Mouse (Mus musculus) neural tube, embryonic 13.5 days (tissue): ENCODE results near the gene Cd28. TPM values are rescaled to one million over a fixed set of nuclear protein-coding genes. Genes with fewer than 3 reads are reported as not detected.

ENCODE experiments used
- ATAC-seq: fragments of 200-750 bp; cut with Nextera tagmentation; 2 replicates; pipeline ENCODE4 v1.8.0; 2017; ENCODE audit warnings: low read depth, mild to moderate bottlenecking, moderate TSS enrichment, moderate library complexity
- H3K27ac ChIP-seq: fragments of 300-500 bp; sonication (generic); replicated peaks from 2 replicates; pipeline ENCODE4 v1.5.1; 2015; ENCODE audit warnings: moderate library complexity, mild to moderate bottlenecking, inconsistent platforms
- H3K27me3 ChIP-seq: fragments of 300-500 bp; sonication (generic); 2 replicates; pipeline ENCODE4 v1.6.1; 2015; ENCODE audit warnings: mild to moderate bottlenecking, inconsistent platforms
- H3K36me3 ChIP-seq: fragments of 300-500 bp; sonication (generic); 2 replicates; pipeline ENCODE4 v1.6.1; 2015; ENCODE audit warnings: mild to moderate bottlenecking, inconsistent platforms
- H3K4me1 ChIP-seq: fragments of 300-500 bp; sonication (generic); replicated peaks from 2 replicates; pipeline ENCODE4 v1.6.1; 2015; ENCODE audit warnings: inconsistent platforms
- H3K4me2 ChIP-seq: fragments of 300-500 bp; sonication (generic); 2 replicates; pipeline ENCODE4 v1.6.1; 2015; ENCODE audit warnings: inconsistent platforms, mild to moderate bottlenecking, moderate library complexity
- H3K4me3 ChIP-seq: fragments of 300-500 bp; sonication (generic); 2 replicates; pipeline ENCODE4 v1.5.1; 2015; ENCODE audit warnings: mild to moderate bottlenecking, inconsistent platforms
- H3K9ac ChIP-seq: fragments of 300-500 bp; sonication (generic); 2 replicates; pipeline ENCODE4 v1.6.1; 2015; ENCODE audit warnings: moderate library complexity, mild to moderate bottlenecking, inconsistent platforms
- H3K9me3 ChIP-seq: fragments of 300-500 bp; sonication (generic); 2 replicates; pipeline ENCODE4 v1.6.1; 2016; ENCODE audit warnings: inconsistent platforms
- WGBS: fragments of 180-500 bp; shearing (Covaris S2); methylation state at CpG from one replicate; pipeline ENCODE4 v1.1.7; 2015; 5-methylcytosine and 5-hydroxymethylcytosine counted together
- polyA plus RNA-seq: library from polyadenylated mRNA; unstranded; fragments of >200 nt; fragmentation: Nextera tagmentation; extraction: Ambion mirVana; gene quantifications from 2 replicates; pipeline ENCODE4 v1.2.1, GENCODE M21; 2015

Cd28 gene
- 0.18 and 0.24 TPM in 2 replicates for polyA plus RNA-seq

DNA sequence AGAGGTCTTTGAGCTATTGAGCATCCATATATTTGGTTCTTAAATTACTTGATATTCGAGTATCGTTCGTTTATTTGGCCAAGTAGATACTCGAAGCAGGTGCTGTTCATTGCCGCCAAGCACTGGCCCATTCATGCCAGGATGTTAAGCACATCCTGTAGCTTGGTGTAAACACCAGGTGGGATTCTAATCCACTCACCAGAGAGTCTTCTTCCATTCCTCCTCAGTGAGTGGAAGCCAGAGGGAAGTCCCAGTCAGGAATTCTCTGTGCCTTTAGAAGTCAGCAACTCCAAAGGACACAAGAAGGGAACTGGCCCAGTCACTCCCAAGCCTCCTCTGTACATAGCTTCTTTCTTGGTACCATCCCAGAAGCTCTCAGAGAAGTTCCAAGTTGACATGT lies at the start of gene Cd28:
TSS of gene Cd28 (plus strand) at position 234 of the 400 bp plus-strand sequence.
- no peak within 1 kb of the TSS for H3K4me3 ChIP-seq
- H3K36me3 ChIP-seq, result no peaks in the 10 kb centered on the region
- H3K9ac ChIP-seq, result no peak within 1 kb of the TSS
- no peaks in the 10 kb centered on the region for H3K9me3 ChIP-seq
- WGBS, result 91% methylated on average over 5 of the region's 5 CpGs
- 0 out of 2 replicates have a peak, but pooled peaks cover 5% of the 10 kb centered on the region for H3K4me1 ChIP-seq
- H3K4me2 ChIP-seq, result no peak within 1 kb of the TSS
- H3K27me3 ChIP-seq, result no peaks in the 10 kb centered on the region
- 0 out of 2 replicates have a peak within 1 kb of the TSS, but pooled peaks have one; percentile 13 for H3K27ac ChIP-seq
- no peak for ATAC-seq

DNA sequence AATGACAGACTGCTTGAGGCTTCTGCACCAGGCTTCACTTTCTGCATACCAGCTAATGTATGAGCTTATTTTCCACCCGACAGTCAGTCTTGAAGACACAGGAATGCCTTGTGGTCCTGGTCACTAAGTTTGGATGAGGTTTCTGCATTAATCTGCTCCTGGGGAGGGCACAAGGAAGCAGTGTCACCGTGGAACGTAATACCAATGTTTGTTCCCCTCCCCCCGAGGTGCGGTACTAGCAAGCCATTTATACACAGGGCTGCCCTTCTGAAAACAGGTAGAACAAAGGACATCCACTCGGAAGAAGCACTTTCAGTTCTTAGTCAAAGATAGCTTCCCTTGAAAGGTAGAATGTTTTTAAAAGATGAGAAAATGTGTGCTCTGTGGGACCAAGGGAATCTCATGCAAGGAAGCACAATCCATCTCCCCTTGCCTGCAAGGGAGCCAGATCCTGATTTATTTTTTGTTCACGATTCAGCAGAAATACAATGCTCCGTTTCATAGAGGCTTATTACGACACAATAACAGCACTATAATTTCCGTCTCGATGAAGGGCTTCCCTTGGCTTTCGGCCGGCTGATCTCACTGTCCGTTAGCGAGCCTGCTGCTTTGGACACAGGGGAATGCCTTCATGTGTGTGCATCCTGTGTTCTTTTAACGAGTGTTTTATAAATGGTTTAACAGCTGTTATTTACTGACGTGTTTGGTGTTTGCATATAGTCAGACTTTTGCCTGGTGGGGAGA lies 48.6 kb upstream of the Cd28 start:
- no peaks in the 10 kb centered on the region for H3K27me3 ChIP-seq
- no peaks in the 10 kb centered on the region for H3K36me3 ChIP-seq
- H3K4me3 ChIP-seq, result peak overlapping the region; percentile 17
- H3K27ac ChIP-seq, result peak overlapping the region; percentile 81
- ATAC-seq, result peak; percentile 61
- peaks cover 9% of the 10 kb centered on the region for H3K4me1 ChIP-seq
- H3K4me2 ChIP-seq, result peak overlapping the region; percentile 46
- no peaks in the 10 kb centered on the region for H3K9me3 ChIP-seq
- peak overlapping the region; percentile 57 for H3K9ac ChIP-seq
- 28% methylated on average over 17 of the region's 17 CpGs for WGBS

DNA sequence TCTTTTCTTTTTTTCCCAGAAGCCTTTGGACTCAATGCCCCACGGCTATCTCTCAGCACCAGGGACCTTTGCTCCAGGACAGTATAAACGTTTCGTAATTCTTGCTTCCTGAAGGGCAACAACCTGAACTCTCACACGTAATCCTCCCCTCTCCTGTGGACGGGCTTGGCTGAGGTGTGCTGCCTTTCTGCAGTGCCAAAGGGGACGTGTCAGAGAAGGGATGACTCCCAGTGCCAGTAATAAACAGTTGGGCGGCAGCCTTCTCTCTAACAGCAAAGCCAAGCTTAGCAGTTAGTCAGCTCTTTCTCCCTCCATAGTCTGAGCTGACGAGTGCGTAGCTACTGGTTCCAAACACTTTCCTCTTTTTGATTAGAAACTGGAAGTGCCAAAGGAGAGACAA lies 47.6 kb upstream of the Cd28 start:
- Histone ChIP-seq H3K9ac (no peak overlapping the region), H3K9me3 (no peaks in the 10 kb centered on the region), H3K36me3 (no peaks in the 10 kb centered on the region), H3K27ac (no peak overlapping the region), H3K4me3 (no peak overlapping the region), H3K27me3 (no peaks in the 10 kb centered on the region), H3K4me1 (peaks cover 9% of the 10 kb centered on the region), H3K4me2 (no peak overlapping the region)
- ATAC-seq, result no peak
- 69% methylated on average over 9 of the region's 9 CpGs for WGBS

DNA sequence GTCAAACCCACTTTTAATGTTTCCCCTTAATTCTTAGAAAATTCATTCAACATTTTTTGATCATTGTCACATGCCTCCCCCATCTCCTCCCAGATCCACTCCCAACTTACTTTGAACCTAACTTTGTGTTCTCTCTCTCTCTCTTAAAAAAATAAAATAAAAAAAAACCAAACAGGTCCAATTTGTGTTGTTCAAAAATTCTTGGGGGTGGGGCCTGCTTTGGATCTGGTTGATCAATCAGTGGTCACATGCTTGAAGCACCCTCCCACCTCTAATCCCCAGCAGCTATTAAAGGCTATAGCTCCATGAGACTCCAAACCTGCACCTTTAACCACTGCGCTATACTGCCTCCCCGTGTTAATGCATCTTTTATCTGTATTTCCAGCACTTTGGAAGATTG lies 46.9 kb upstream of the Cd28 start:
- Histone ChIP-seq H3K4me2 (no peak overlapping the region), H3K4me1 (peaks cover 9% of the 10 kb centered on the region), H3K4me3 (no peak overlapping the region), H3K9ac (no peak overlapping the region), H3K27me3 (no peaks in the 10 kb centered on the region), H3K27ac (no peak overlapping the region), H3K36me3 (no peaks in the 10 kb centered on the region), H3K9me3 (no peaks in the 10 kb centered on the region)
- WGBS, result 100% methylated on average over 2 of the region's 2 CpGs
- no peak for ATAC-seq

DNA sequence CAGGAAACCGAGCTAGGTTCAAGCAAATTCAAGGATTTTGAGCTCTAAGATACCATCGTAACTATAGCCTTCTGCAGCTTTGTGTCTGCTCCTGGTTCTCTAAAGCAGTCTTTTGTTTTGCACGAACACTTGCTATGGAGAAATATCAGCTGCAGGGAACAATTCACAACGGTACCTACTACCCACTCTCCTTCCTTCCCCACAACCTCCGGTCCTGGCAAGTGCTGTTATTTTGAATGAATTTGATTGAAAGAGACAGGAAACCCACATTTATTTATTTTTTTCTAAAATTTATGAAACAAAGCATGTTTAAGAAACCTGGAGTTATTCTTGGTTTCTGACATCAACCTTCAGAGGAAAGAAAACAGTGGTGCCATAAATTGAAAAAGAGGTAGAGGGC lies 46.4 kb upstream of the Cd28 start:
- Histone ChIP-seq H3K27ac (no peak overlapping the region), H3K4me3 (no peak overlapping the region), H3K27me3 (no peaks in the 10 kb centered on the region), H3K9ac (no peak overlapping the region), H3K9me3 (no peaks in the 10 kb centered on the region), H3K36me3 (no peaks in the 10 kb centered on the region), H3K4me2 (no peak overlapping the region), H3K4me1 (peaks cover 9% of the 10 kb centered on the region)
- WGBS, result 82% methylated on average over 5 of the region's 5 CpGs
- ATAC-seq, result no peak

DNA sequence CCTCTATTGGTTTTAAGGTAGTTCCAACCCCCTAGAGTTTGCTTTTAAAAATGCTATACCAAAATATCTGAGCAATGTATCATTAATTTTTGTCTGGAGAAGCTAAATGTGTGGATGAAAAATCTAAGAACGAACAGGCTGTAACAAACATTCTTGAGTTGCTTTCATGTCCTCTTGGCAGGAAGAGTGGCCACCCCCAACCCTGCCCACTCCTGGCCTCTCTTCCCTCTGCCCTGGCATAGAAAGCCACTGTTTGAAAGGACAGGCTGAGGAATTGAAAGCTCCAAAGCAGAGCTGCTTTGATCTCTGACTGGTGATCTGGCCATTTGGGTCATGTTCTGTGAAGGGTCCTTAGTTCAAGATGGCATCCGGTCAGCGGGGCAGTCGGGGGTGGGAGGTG lies 32.8 kb upstream of the Cd28 start:
- ATAC-seq, result no peak
- WGBS, result 88% methylated on average over 4 of the region's 4 CpGs
- no peaks in the 10 kb centered on the region for H3K36me3 ChIP-seq
- H3K4me2 ChIP-seq, result no peak overlapping the region
- no peaks in the 10 kb centered on the region for H3K4me1 ChIP-seq
- no peaks in the 10 kb centered on the region for H3K9me3 ChIP-seq
- H3K9ac ChIP-seq, result no peak overlapping the region
- H3K4me3 ChIP-seq, result no peak overlapping the region
- no peaks in the 10 kb centered on the region for H3K27me3 ChIP-seq
- no peak overlapping the region for H3K27ac ChIP-seq

DNA sequence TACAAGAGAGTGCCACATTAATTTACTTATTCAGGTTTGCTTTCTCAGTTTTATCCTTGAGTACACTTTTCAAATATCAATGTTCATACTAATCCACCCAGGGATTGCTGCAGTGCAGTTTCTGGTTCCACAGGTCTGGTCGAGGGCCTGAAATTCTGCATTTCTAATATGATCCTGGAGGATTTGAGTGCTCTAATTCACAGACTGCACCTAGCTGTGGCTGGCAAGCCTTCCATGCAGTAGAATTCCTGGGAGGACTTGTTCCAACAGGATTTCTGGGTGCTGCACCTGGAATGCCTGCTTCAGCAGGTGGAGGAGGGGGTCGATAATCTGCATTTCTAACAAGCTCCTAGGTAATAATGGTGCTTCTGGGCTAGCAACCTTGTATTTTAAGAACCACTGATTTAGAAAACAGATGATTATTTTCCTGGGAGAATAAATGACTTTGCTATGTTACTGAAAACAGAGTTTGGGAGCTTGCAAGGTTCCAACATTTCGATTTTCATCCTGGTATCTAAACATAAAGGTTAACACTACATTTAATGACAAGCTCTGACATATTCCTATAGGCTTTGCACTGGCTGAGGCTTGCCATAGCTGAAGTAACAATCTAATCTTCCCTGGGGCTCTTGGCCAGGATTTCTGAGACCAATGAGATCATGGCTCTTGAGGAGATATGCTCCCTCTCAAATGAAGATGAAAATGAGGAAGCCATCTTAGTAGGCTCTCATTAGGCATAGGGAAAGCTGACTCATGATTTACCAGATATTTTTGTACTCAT lies 20.3 kb upstream of the Cd28 start:
- no peak overlapping the region for H3K27ac ChIP-seq
- 91% methylated on average over 3 of the region's 3 CpGs for WGBS
- no peaks in the 10 kb centered on the region for H3K4me1 ChIP-seq
- no peak overlapping the region for H3K9ac ChIP-seq
- ATAC-seq, result no peak
- no peak overlapping the region for H3K4me3 ChIP-seq
- H3K4me2 ChIP-seq, result no peak overlapping the region
- no peaks in the 10 kb centered on the region; the same call in 1 of the 2 replicates for H3K9me3 ChIP-seq
- H3K36me3 ChIP-seq, result no peaks in the 10 kb centered on the region
- no peaks in the 10 kb centered on the region for H3K27me3 ChIP-seq

DNA sequence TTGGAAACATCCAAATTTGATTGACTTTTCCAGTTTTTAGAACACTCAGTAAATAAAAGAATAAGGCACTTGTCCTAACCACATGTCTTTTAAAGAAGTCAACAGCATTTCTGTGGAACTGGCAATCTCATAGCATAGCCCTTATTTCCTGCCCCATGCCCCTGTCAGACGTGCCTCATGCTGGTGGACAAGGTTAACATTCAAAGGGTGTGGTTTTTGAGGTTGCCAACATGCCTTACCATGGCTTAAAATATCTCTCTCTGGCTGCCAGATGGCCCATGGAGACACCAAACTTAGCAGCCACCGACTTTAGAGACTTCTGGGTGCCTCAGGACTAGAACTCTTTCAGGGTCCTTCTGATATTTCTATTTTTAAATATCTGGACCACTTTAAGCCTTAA lies 14.0 kb upstream of the Cd28 start:
- 69% methylated on average over 2 of the region's 2 CpGs for WGBS
- ATAC-seq, result no peak
- H3K27me3 ChIP-seq, result no peaks in the 10 kb centered on the region
- no peak overlapping the region for H3K9ac ChIP-seq
- no peak overlapping the region for H3K4me2 ChIP-seq
- no peak overlapping the region for H3K4me3 ChIP-seq
- no peaks in the 10 kb centered on the region; the same call in 1 of the 2 replicates for H3K9me3 ChIP-seq
- no peak overlapping the region for H3K27ac ChIP-seq
- H3K4me1 ChIP-seq, result no peaks in the 10 kb centered on the region
- no peaks in the 10 kb centered on the region for H3K36me3 ChIP-seq

DNA sequence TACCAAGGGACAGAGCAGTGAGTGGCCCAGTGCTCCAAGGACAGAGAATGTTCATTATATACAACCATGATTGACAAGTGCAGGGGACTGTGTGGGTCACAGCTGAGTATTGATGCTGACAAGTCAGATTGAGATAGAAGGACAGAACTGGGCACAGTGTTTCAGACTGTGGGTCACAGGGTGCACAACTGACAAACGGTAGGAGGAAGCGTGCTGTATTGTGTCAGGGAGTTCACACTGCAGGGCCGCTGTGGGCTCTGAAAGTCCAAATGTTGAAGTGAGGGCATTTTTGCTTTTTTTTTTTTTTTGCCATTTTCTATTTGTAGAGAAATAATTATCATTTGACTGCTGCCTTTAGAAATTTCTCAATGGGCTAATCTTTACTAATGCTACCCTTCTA lies 3.4 kb upstream of the Cd28 start:
- no peak overlapping the region for H3K4me2 ChIP-seq
- ATAC-seq, result no peak
- no peak overlapping the region for H3K4me3 ChIP-seq
- no peak overlapping the region for H3K27ac ChIP-seq
- H3K36me3 ChIP-seq, result no peaks in the 10 kb centered on the region
- 0 out of 2 replicates have a peak, but pooled peaks cover 5% of the 10 kb centered on the region for H3K4me1 ChIP-seq
- no peak overlapping the region for H3K9ac ChIP-seq
- no peaks in the 10 kb centered on the region for H3K27me3 ChIP-seq
- H3K9me3 ChIP-seq, result no peaks in the 10 kb centered on the region
- WGBS, result 83% methylated on average over 3 of the region's 3 CpGs

DNA sequence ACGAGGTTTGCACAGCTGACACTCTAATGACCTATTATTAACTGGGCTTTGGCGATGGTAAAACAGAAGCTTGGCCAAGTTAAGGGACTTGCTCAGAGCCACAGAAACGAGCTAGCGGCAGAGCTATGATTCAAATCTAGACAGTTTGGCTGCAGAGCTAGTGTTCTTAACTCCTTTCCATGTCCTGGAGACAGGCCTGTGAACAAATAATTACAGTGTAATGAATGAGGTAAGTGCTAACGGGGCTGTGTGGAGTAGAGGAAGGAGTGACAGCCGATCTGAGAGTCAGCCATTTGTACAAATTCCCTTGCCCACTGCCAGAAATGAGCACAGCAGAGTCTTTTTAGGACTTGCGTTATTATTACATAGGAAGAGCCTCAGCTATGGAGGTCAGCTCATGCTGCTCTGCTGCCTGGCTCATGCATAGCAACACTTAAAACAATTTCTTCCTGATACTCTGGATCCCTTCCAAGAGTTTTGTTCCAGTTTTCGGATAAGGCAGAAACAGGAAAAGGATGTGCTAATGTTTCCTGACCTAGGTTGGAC lies 876 bp upstream of the Cd28 start:
- Histone ChIP-seq H3K36me3 (no peaks in the 10 kb centered on the region), H3K9ac (no peak overlapping the region), H3K4me3 (no peak overlapping the region), H3K27ac (0 out of 2 replicates have a peak overlapping the region, but pooled peaks have one; percentile 13), H3K27me3 (no peaks in the 10 kb centered on the region), H3K4me2 (no peak overlapping the region), H3K4me1 (0 out of 2 replicates have a peak, but pooled peaks cover 5% of the 10 kb centered on the region), H3K9me3 (no peaks in the 10 kb centered on the region)
- no peak for ATAC-seq
- 66% methylated on average over 8 of the region's 8 CpGs for WGBS

DNA sequence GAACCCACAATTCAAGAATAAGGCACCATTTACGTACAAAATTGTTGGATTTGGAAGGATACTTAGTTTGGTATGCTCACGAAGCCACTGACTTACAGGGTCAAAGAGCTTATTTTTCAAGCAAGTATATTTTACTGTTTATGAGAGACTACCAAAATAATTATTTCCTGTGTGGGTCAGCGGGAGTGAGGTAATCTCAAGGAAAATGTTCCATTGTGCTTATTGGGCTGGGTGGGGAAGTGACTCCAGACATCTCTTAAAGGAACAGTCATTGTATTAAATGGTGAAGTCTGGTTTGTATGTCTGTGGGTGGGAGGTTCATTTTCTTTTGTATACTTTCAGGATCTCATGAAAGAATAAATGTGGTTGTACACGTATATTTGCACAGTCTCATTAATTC lies 2.0 kb downstream of the Cd28 start:
- Histone ChIP-seq H3K27ac (no peak overlapping the region), H3K36me3 (no peaks in the 10 kb centered on the region), H3K4me3 (no peak overlapping the region), H3K9me3 (no peaks in the 10 kb centered on the region), H3K4me2 (no peak overlapping the region), H3K4me1 (0 out of 2 replicates have a peak, but pooled peaks cover 5% of the 10 kb centered on the region), H3K9ac (no peak overlapping the region), H3K27me3 (no peaks in the 10 kb centered on the region)
- no peak for ATAC-seq
- WGBS, result 83% methylated on average over 4 of the region's 4 CpGs

DNA sequence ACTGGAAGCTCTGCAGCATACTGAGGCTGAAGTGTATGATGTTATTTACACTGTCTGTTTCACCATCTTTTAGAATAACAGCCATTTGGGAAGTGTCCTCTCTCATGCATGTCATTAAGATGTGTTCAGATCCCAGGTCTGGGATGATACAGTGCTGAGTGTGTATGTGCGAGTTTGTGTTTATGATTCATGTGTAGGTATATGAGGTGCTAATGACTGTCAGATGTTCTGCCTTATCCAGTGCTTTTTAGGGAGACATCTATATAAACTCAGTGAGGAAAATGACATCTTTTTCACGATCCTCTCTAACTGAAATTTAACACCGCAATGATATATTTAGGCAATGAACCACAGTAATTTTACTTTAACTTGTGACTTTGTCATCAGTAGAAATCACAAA lies 7.0 kb downstream of the Cd28 start:
- no peaks in the 10 kb centered on the region for H3K4me1 ChIP-seq
- H3K9me3 ChIP-seq, result no peaks in the 10 kb centered on the region
- no peak overlapping the region for H3K4me2 ChIP-seq
- no peaks in the 10 kb centered on the region for H3K36me3 ChIP-seq
- WGBS, result 92% methylated on average over 3 of the region's 3 CpGs
- no peaks in the 10 kb centered on the region for H3K27me3 ChIP-seq
- ATAC-seq, result no peak
- H3K4me3 ChIP-seq, result no peak overlapping the region
- no peak overlapping the region for H3K27ac ChIP-seq
- H3K9ac ChIP-seq, result no peak overlapping the region
